Mouse (Mus musculus) embryonic facial prominence, embryonic 12.5 days (tissue): ENCODE data around the gene Snorc. TPM values are rescaled to one million over a fixed set of nuclear protein-coding genes. Genes with fewer than 3 reads are reported as not detected.

ENCODE experiments used
- ATAC-seq: fragments of 200-750 bp; cut with Nextera tagmentation; 2 replicates; pipeline ENCODE4 v1.8.0; 2017; ENCODE audit not compliant: insufficient number of reproducible peaks, insufficient read depth, low FRiP score, low TSS enrichment
- H3K27ac ChIP-seq: fragments of 300-500 bp; sonication (generic); 2 replicates; pipeline ENCODE4 v1.5.1; 2016; ENCODE audit warnings: mild to moderate bottlenecking
- H3K27me3 ChIP-seq: fragments of 300-500 bp; sonication (generic); 2 replicates; pipeline ENCODE4 v1.6.1; 2016; ENCODE audit warnings: mild to moderate bottlenecking, moderate library complexity
- H3K36me3 ChIP-seq: fragments of 300-500 bp; sonication (generic); 2 replicates; pipeline ENCODE4 v1.6.1; 2016; ENCODE audit warnings: mild to moderate bottlenecking
- H3K4me1 ChIP-seq: fragments of 300-500 bp; sonication (generic); 2 replicates; pipeline ENCODE4 v1.6.1; 2016
- H3K4me2 ChIP-seq: fragments of 300-500 bp; sonication (generic); replicated peaks from 2 replicates; pipeline ENCODE4 v1.6.1; 2016; ENCODE audit warnings: mild to moderate bottlenecking, moderate library complexity
- H3K4me3 ChIP-seq: fragments of 300-500 bp; sonication (generic); 2 replicates; pipeline ENCODE4 v1.5.1; 2016; ENCODE audit warnings: mild to moderate bottlenecking
- H3K9ac ChIP-seq: fragments of 300-500 bp; sonication (generic); 2 replicates; pipeline ENCODE4 v1.6.1; 2016; ENCODE audit warnings: mild to moderate bottlenecking, moderate library complexity
- H3K9me3 ChIP-seq: fragments of 300-500 bp; sonication (generic); 2 replicates; pipeline ENCODE4 v1.6.1; 2016; ENCODE audit warnings: mild to moderate bottlenecking, moderate library complexity
- WGBS: fragments of 180-500 bp; shearing (Covaris S2); methylation state at CpG from one replicate; pipeline ENCODE4 v1.1.7; 2016; 5-methylcytosine and 5-hydroxymethylcytosine counted together
- polyA plus RNA-seq: library from polyadenylated mRNA; unstranded; fragments of >200 nt; fragmentation: Nextera tagmentation; extraction: Ambion mirVana; gene quantifications from 2 replicates; pipeline ENCODE4 v1.2.1, GENCODE M21; 2016

Gene Snorc
- polyA plus RNA-seq, 1 experiment from 2014 or later, result 0.78 TPM

DNA sequence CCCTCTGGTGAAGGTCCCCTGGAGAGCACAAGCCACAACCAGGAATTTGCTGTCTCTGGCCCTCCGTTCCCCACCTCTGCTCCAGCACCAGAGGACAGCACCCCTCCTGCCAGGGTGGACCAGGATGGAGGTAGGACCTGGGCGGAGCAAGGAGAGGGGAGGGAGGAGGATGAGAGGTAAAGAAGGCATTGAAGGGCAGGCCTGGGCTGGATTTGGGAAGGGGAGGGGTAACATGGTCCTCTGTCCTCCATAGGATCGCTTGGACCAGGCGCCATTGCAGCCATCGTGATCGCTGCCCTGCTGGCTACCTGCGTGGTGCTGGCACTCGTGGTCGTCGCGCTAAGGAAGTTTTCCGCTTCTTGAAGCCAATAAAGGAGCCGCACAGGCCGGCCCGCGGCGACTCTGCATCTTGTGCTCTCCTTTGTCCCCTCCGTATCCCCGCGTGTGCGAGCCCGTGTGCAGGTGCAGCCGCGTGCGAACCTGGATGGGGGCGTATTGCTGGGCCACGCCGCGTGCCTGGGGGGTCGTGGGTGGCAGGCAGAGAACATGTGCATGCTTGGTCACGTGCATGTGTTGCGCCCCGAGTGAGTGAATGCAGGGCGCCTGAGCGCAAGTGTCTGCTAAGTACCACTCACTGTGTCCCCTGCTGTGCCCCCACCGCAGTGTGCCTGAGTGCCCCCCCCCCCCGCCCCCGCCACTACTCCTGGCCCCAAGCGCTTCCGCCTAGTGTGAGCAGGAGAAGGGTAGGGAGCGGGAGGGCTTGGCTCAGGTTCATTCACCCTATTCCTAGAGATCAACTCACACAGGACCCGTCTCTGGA is 5.2 kb downstream of the Snorc start:
- peak overlapping the region; percentile 21 for H3K9ac ChIP-seq
- peaks cover 35% of the 10 kb centered on the region for H3K27me3 ChIP-seq
- H3K4me2 ChIP-seq, result peak overlapping the region; percentile 68
- no peak overlapping the region for H3K27ac ChIP-seq
- H3K4me3 ChIP-seq, result peak overlapping the region; percentile 36
- no peaks in the 10 kb centered on the region for H3K9me3 ChIP-seq
- ATAC-seq, result 0 out of 2 replicates have a peak, but pooled peaks have one; percentile 36
- peaks cover 7% of the 10 kb centered on the region for H3K4me1 ChIP-seq
- 2% methylated on average over 41 of the region's 42 CpGs for WGBS
- H3K36me3 ChIP-seq, result no peaks in the 10 kb centered on the region

DNA sequence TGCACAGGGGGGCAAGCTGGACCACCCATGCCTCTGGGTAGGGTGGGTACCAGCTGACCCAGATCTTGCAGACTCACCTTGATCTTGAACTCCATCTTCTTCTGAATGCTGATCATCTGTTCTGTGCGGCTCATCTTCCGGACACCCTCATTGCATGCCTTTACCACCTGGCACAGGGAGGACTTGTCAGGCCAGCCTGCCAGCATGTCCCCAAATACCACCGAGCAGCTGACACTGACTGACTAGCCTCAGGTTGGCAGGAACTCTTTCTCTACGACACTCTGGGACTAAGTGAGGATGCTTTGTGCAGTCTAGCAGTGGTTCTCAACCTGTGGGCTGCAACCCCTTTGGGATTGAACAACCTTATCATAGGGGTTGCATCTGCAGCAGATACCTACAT is 12.5 kb downstream of the Snorc start:
- Histone ChIP-seq H3K36me3 (no peaks in the 10 kb centered on the region), H3K4me1 (no peaks in the 10 kb centered on the region), H3K4me2 (no peak overlapping the region), H3K9ac (no peak overlapping the region), H3K4me3 (no peak overlapping the region), H3K27ac (no peak overlapping the region), H3K9me3 (no peaks in the 10 kb centered on the region), H3K27me3 (no peaks in the 10 kb centered on the region; the same call in 1 of the 2 replicates)
- no peak for ATAC-seq
- 93% methylated on average over 4 of the region's 4 CpGs for WGBS

DNA sequence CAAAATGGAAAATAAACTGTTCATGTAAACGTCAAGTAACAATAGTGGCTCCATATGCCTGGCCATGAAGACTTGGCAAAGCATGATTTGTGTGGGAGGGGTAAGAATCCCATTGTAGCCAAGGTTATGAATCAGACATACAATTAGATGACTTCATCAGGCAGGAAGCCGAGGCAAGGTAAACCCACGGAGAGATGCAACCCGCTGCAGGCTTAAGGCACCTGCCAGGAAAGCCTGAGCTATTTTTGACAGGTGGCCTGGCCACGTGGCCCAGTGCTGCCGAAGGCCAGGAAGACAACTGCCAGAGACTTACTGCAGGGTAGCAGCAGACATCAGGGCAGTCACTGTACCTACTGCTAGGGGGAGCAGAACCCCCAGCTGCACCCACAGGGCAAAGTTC is 16.3 kb downstream of the Snorc start:
- H3K27ac ChIP-seq, result no peak overlapping the region
- H3K9me3 ChIP-seq, result no peaks in the 10 kb centered on the region
- no peak for ATAC-seq
- no peak overlapping the region for H3K4me3 ChIP-seq
- WGBS, result 65% methylated on average over 6 of the region's 6 CpGs
- H3K27me3 ChIP-seq, result no peaks in the 10 kb centered on the region
- no peak overlapping the region for H3K9ac ChIP-seq
- no peaks in the 10 kb centered on the region for H3K36me3 ChIP-seq
- H3K4me2 ChIP-seq, result no peak overlapping the region
- no peaks in the 10 kb centered on the region for H3K4me1 ChIP-seq

DNA sequence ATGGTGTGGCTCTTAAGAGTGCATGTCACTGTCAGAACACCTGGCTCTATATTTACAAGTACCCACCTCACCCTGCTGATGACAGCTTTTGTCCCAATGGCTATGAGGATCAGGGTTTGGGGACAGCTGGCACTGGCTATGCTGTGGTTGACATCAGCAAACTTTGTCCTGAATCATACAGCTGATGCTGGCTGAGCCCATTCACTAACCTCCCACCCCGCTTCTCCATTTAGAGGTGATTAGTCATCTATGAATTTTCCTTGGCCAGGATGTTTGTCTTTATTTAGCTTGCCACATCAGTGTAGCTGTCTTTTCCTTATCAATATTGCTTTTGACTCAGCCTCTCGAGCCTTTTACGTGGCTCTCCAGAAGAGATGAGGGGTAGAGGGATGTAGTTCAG is 22.2 kb downstream of the Snorc start:
- Histone ChIP-seq H3K4me3 (no peak overlapping the region), H3K27ac (no peak overlapping the region), H3K4me1 (no peaks in the 10 kb centered on the region), H3K9me3 (no peaks in the 10 kb centered on the region), H3K4me2 (no peak overlapping the region), H3K9ac (no peak overlapping the region), H3K27me3 (no peaks in the 10 kb centered on the region), H3K36me3 (no peaks in the 10 kb centered on the region)
- WGBS, result 93% methylated on average over 3 of the region's 3 CpGs
- no peak for ATAC-seq

DNA sequence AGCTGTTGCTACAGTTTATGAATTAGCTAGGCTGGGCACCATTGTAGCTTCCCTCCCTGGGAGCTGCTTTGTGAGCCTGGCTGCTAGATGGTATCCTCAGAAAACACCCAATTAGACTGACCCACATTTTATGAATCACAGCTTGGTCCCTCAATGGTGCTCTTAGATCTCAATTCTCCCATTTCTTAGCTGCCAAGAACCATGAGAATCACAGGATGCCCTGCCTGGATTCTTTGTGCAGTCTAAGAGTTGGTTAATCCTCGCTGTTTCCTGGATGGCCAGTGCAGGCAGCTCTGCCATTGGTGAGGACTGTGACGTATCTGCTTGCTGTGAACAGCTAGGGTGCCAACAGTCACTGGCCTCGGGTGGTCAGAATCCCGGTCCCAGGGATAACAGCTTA is 23.5 kb downstream of the Snorc start:
- Histone ChIP-seq H3K9ac (no peak overlapping the region), H3K9me3 (no peaks in the 10 kb centered on the region), H3K4me2 (no peak overlapping the region), H3K36me3 (no peaks in the 10 kb centered on the region), H3K27ac (no peak overlapping the region), H3K4me1 (no peaks in the 10 kb centered on the region), H3K4me3 (no peak overlapping the region), H3K27me3 (no peaks in the 10 kb centered on the region)
- WGBS, result 76% methylated on average over 4 of the region's 4 CpGs
- no peak for ATAC-seq

DNA sequence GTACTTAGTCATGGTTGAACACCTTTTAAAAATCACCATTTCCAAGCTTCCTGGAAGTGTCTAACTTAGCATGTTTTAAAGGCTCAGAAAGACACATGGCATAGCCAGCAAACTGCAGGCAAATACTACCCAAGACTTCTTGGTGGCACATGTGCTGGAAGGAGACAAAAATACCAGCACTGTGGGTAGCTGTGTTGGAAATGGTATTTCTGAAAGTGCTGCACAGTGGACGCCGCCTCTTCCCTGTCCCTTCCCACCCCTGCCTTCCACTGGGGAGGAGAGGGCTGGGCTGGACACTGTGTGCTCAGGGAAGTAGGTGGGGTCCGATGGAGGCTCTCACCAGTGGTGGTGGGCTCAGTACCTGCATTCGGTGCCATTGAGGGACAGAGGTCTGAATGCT is 35.5 kb downstream of the Snorc start:
- Histone ChIP-seq H3K4me3 (no peak overlapping the region), H3K27ac (no peak overlapping the region), H3K4me2 (no peak overlapping the region), H3K27me3 (peaks cover 39% of the 10 kb centered on the region), H3K9me3 (no peaks in the 10 kb centered on the region), H3K36me3 (no peaks in the 10 kb centered on the region), H3K9ac (no peak overlapping the region), H3K4me1 (peaks cover 20% of the 10 kb centered on the region)
- no peak for ATAC-seq
- WGBS, result 98% methylated on average over 4 of the region's 4 CpGs

DNA sequence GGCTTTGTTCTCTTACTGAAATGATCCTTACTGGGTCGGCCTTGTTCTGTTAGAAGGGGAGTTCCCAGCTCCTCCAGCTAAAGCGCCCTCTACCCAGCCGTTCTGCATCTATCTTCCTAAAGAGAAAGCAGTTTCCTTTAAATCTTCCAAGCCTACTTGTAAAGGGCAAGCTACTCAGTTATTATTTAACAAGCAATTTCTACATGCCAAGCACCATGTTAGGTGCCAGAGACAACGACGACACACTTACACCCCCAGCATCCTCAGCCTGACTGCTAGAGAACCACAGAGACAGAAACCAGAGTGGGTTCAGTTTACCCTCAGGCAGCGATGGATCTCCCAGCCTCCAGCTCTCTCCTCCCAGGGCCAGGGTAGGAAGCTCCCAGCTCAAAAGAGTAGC is 37.8 kb downstream of the Snorc start:
- no peak overlapping the region for H3K4me2 ChIP-seq
- 60% methylated on average over 6 of the region's 6 CpGs for WGBS
- peaks cover 53% of the 10 kb centered on the region for H3K27me3 ChIP-seq
- no peak for ATAC-seq
- no peak overlapping the region for H3K27ac ChIP-seq
- no peak overlapping the region for H3K9ac ChIP-seq
- H3K9me3 ChIP-seq, result peaks cover under 1% of the 10 kb centered on the region; the same call in 1 of the 2 replicates
- no peak overlapping the region for H3K4me3 ChIP-seq
- peaks cover 22% of the 10 kb centered on the region for H3K4me1 ChIP-seq
- no peaks in the 10 kb centered on the region for H3K36me3 ChIP-seq

DNA sequence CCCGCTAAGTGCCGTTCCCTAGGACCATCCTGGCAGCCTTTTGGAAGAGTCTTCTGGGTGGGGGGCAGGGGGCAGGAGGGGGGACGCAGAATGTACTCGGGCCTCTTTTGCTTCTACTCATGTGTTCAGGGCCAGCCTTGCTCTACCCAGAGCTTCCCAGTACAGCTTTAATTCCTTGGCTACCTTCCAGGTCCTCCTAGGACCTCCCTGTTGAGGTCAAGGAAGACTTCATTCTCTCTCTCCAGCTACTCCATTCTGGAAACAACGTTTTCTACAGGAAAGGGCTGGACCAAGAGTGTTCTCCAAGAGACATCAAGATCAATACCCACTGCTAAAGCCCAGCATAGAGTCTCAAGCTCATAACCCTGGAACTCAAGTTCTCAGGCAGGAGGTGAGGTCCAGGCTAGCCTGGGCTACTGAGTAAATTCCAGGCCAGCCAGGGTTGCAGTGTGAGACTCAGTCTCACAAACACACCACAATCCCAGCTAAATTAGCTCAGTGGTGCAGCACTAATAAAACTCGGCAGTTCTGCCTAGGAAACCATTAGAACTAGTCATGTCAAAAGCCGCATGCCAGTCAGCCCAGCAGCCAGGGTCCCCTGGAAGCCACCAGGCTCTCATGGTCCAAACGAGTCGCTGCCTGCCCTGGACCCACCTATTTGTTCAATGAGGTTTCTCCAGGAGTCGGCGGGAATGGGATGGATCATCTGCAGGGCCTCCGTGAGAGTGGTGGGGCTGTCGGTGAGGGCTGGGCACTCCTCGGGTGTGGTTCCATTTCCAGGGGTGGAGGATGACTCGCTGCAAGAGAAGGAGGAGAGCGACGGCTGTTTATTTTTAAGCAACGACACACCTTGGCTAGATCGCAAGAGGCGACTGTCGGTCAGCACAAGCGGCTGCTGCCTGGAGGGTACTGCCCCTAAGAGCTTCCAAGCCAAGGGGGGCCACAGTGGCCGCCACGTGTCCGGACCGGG is 38.8 kb downstream of the Snorc start:
- Histone ChIP-seq H3K9me3 (peaks cover 5% of the 10 kb centered on the region; the same call in 1 of the 2 replicates), H3K4me3 (peak overlapping the region; percentile 69), H3K27ac (no peak overlapping the region), H3K9ac (no peak overlapping the region; the same call in 1 of the 2 replicates), H3K36me3 (no peaks in the 10 kb centered on the region), H3K27me3 (peaks cover 55% of the 10 kb centered on the region), H3K4me1 (peaks cover 19% of the 10 kb centered on the region), H3K4me2 (peak overlapping the region; percentile 100)
- 0 out of 2 replicates have a peak, but pooled peaks have one; percentile 16 for ATAC-seq
- WGBS, result 21% methylated on average over 26 of the region's 26 CpGs

DNA sequence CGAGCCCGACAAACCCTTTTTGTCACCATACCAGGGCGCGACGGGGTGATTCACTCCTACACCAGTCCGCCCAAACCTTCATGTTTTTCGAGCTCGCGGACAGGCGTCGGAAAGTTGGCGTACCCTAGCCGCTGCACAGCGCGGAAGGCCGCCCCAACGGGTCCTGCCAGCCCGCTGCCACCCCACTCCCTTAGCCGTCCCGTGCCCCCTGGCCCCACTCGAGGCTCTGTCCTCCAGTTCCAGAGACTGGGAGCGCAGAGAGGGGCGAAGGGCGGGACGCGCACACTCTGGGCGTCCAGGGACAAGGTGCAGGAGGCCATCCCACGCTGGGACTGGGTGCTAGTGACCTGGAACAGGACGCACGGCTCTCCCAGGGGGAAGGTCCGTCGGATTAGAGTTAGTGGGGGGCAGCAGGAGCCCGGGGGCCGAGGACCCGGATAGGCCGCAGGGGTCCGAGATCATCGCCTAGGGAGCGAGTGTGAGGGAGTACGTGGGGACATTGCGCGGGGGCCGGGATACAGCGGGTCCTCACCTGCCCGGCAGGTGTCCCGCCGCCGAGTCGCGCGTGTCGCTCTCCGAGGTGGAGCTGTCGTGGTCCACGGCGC is 39.6 kb downstream of the Snorc start, which contains the start of gene Neu2:
Gene Neu2 (plus strand): TSS at position 329 of the 605 bp plus-strand sequence.
- no peaks in the 10 kb centered on the region for H3K36me3 ChIP-seq
- no peak within 1 kb of the TSS for H3K27ac ChIP-seq
- H3K9ac ChIP-seq, result peak within 1 kb of the TSS; percentile 61
- peaks cover 52% of the 10 kb centered on the region for H3K27me3 ChIP-seq
- H3K4me1 ChIP-seq, result peaks cover 13% of the 10 kb centered on the region
- peak within 1 kb of the TSS; percentile 100 for H3K4me2 ChIP-seq
- peaks cover 5% of the 10 kb centered on the region; the same call in 1 of the 2 replicates for H3K9me3 ChIP-seq
- peak within 1 kb of the TSS; percentile 69 for H3K4me3 ChIP-seq
- peak; percentile 42 for ATAC-seq
- WGBS, result 1% methylated on average over 56 of the region's 56 CpGs

DNA sequence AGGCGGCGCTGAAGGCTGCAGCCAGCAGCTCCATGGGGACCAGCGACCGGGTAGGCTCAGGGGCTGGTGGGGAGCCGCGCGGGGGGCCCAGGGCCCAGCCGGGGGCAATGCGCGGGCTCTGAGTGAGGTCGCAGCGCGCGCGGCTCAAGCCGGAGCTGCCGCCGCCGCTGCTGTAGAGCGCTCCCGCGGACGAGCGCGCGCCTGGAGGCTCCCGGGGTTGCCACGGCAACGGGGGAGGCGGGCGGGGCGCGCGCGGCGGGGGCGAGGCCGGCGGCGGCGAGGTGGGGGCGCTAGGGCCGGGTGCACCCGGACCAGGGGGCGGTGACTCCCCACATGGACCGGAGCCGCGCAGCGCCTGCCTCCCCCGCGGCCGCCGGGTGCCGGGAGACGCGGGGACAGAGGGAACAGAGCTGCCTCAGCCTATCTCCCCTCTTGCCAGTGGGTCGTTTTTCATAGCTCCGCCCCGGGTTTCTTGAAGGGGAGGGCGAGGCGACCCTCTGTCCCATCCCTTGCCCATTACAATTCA is 40.2 kb downstream of the Snorc start:
- under 1% methylated on average over 56 of the region's 61 CpGs for WGBS

DNA sequence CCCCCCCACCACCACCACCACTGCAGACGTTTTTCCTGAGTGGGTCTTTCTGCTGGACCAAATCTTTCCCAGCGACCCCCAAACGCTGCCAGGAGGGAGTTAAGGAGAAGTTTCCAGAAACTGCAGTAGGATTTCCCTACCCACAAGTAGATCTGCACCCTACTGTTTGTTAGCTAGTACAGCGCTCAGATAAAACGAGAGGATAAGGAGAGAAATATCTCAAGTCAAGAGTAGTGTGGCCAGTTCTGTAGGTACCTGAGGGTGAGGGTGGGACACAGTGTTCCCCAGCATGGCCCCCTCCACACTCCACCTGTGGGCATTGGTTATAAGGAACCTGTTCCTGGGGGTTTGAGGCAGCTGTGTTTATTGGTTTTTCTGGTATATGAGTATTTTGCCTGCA is 40.8 kb downstream of the Snorc start:
- WGBS, result 21% methylated on average over 5 of the region's 5 CpGs

More for the DNA sequence above, 40.2 kb downstream of the Snorc start:
- H3K4me1 ChIP-seq, result peaks cover 13% of the 10 kb centered on the region
- peak overlapping the region; percentile 69 for H3K4me3 ChIP-seq
- H3K27me3 ChIP-seq, result peaks cover 52% of the 10 kb centered on the region
- peak overlapping the region; percentile 61 for H3K9ac ChIP-seq
- no peaks in the 10 kb centered on the region for H3K36me3 ChIP-seq
- ATAC-seq, result peak; percentile 85
- peak overlapping the region; percentile 100 for H3K4me2 ChIP-seq
- no peak overlapping the region for H3K27ac ChIP-seq
- peaks cover 5% of the 10 kb centered on the region; the same call in 1 of the 2 replicates for H3K9me3 ChIP-seq

More for the DNA sequence above, 40.8 kb downstream of the Snorc start:
- Histone ChIP-seq H3K4me2 (peak overlapping the region; percentile 100), H3K27ac (no peak overlapping the region), H3K9me3 (peaks cover 5% of the 10 kb centered on the region; the same call in 1 of the 2 replicates), H3K4me1 (peaks cover 13% of the 10 kb centered on the region), H3K27me3 (peaks cover 52% of the 10 kb centered on the region), H3K36me3 (no peaks in the 10 kb centered on the region), H3K4me3 (peak overlapping the region; percentile 69), H3K9ac (no peak overlapping the region)
- ATAC-seq, result no peak
